In genomic region chr4:136864751-136865470, GRCm38 (mm10) we compare ENCODE assay signal across 11 mouse cellular contexts. TPM values are rescaled to one million over a fixed set of nuclear protein-coding genes. Genes with fewer than 3 reads are reported as not detected.
DNase-seq lines count a peak whose midpoint lies in the region; ATAC-seq and TF ChIP-seq lines count a peak whose summit lies in the region.
"Had no signal": no experiment of that assay in that cellular context is flagged by ENCODE, and none has a peak within 500 bp of the region (broad histone marks: within the 10 kb centered on the region; RNA-seq: fewer than 3 reads in every experiment).

No protein-coding gene starts in this region.

- H3K36me3 ChIP-seq in forebrain, postnatal 0 days (ENCODE audit: insufficient read depth) = no peaks in the 10 kb centered on the region
- no peaks in the 10 kb centered on the region for H3K36me3 ChIP-seq in midbrain, embryonic 11.5 days (ENCODE audit: control insufficient read depth, insufficient read depth, low read length)

- H3K27me3 ChIP-seq in forebrain, postnatal 0 days (ENCODE audit: insufficient read depth, low read length) = no peaks in the 10 kb centered on the region
- H3K27me3 ChIP-seq in midbrain, embryonic 11.5 days (ENCODE audit: control insufficient read depth, insufficient read depth, low read length) = no peaks in the 10 kb centered on the region

- ATAC-seq in forebrain, postnatal 0 days = peak; percentile 42; the same call in 1 of the 2 replicates
- ATAC-seq in midbrain, embryonic 11.5 days (ENCODE audit: low FRiP score) = peak; percentile 78
- no peak for ATAC-seq in monocyte, adult 5-6 weeks (replicated peaks; ENCODE audit: insufficient number of reproducible peaks, low FRiP score, low TSS enrichment, poor library complexity, severe bottlenecking)
- ATAC-seq: CD4-positive, CD25-positive, alpha-beta regulatory T cell, adult 4 months had no signal

- H3K4me3 ChIP-seq in forebrain, postnatal 0 days (ENCODE audit: low read depth, low read length) = no peak overlapping the region
- H3K4me3 ChIP-seq in midbrain, embryonic 11.5 days (ENCODE audit: low read depth, low read length) = no peak overlapping the region

- no peak overlapping the region for H3K27ac ChIP-seq in forebrain, postnatal 0 days (ENCODE audit: low read depth, low read length)
- peak overlapping the region; percentile 97 for H3K27ac ChIP-seq in midbrain, embryonic 11.5 days (ENCODE audit: low read depth, low read length)

- H3K9me3 ChIP-seq in forebrain, postnatal 0 days (ENCODE audit: low read length) = no peaks in the 10 kb centered on the region
- H3K9me3 ChIP-seq in midbrain, embryonic 11.5 days (ENCODE audit: control insufficient read depth, low read length) = no peaks in the 10 kb centered on the region

- peaks cover 7% of the 10 kb centered on the region for H3K4me1 ChIP-seq in forebrain, postnatal 0 days (ENCODE audit: insufficient read depth)
- H3K4me1 ChIP-seq in midbrain, embryonic 11.5 days (ENCODE audit: control insufficient read depth, insufficient read depth, low read length) = peaks cover 60% of the 10 kb centered on the region

- DNase-seq in right cerebral cortex, postnatal 4 days = peak; percentile 53
- no peak for DNase-seq in right cerebral cortex, adult 2 months (ENCODE audit: low spot score in 2 of 2)
- DNase-seq in forebrain, postnatal 0 days = peak; percentile 69
- DNase-seq in midbrain, embryonic 11.5 days (ENCODE audit: low spot score, missing footprints) = peak; percentile 99
- DNase-seq in kidney, adult 9 months = no peak
- DNase-seq in kidney, postnatal 14 days = no peak
- DNase-seq in layer of hippocampus, adult 11-12 months (ENCODE audit: low spot score) = no peak
- DNase-seq: lung, adult 2 months had no signal

- no peak overlapping the region for H3K9ac ChIP-seq in forebrain, postnatal 0 days
- H3K9ac ChIP-seq in midbrain, embryonic 11.5 days (ENCODE audit: low read length) = peak overlapping the region; percentile 55

- no peak for TF ChIP-seq CTCF in forebrain, postnatal 0 days (IDR thresholded peaks at IDR 0.05; ENCODE audit: low read depth)

- H3K4me2 ChIP-seq in forebrain, postnatal 0 days (ENCODE audit: low read depth) = no peak overlapping the region
- H3K4me2 ChIP-seq in midbrain, embryonic 11.5 days = peak overlapping the region; percentile 26

- 6% methylated on average over 15 of the region's 15 CpGs for WGBS in forebrain, postnatal 0 days
- 3% methylated on average over 15 of the region's 15 CpGs for WGBS in midbrain, embryonic 11.5 days

RNA-seq across cellular contexts. Expression of gene C1qb, which starts 21.1 kb away (rescaled TPM):
- 53.9 and 57.1 TPM in 2 replicates for total RNA-seq in forebrain, postnatal 0 days (2014; rRNA removed)
- 67.4 and 78.2 TPM in 2 replicates for polyA plus RNA-seq in forebrain, postnatal 0 days (2015; fragmentation: Nextera tagmentation; extraction: Ambion mirVana)
- 31.5 and 34.7 TPM in 2 replicates for polyA plus RNA-seq in midbrain, embryonic 11.5 days (2014; fragmentation: Nextera tagmentation; extraction: Ambion mirVana)
- 0.87 TPM in 1 of 3 replicates, not detected in the others for total RNA-seq in monocyte, adult 5-6 weeks (2017)
- total RNA-seq: neutrophil, adult 5-6 weeks had no signal

RNA-seq across cellular contexts. Expression of gene C1qc, which starts 28.0 kb away (rescaled TPM):
- 61.9 and 64.6 TPM in 2 replicates for total RNA-seq in forebrain, postnatal 0 days (2014; rRNA removed)
- polyA plus RNA-seq in forebrain, postnatal 0 days (2015; fragmentation: Nextera tagmentation; extraction: Ambion mirVana) = 46.1 and 49.3 TPM in 2 replicates
- 17.7 and 18.9 TPM in 2 replicates for polyA plus RNA-seq in midbrain, embryonic 11.5 days (2014; fragmentation: Nextera tagmentation; extraction: Ambion mirVana)
- not detected in 3 replicates for total RNA-seq in monocyte, adult 5-6 weeks (2017)
- total RNA-seq: neutrophil, adult 5-6 weeks had no signal

RNA-seq across cellular contexts. Expression of gene Ephb2, which starts 29.1 kb away (rescaled TPM):
- 79.9 and 85.6 TPM in 2 replicates for total RNA-seq in forebrain, postnatal 0 days (2014; rRNA removed)
- polyA plus RNA-seq in forebrain, postnatal 0 days (2015; fragmentation: Nextera tagmentation; extraction: Ambion mirVana) = 9.2 and 10.8 TPM in 2 replicates
- 28.8 and 33.7 TPM in 2 replicates for polyA plus RNA-seq in midbrain, embryonic 11.5 days (2014; fragmentation: Nextera tagmentation; extraction: Ambion mirVana)
- 0.10 TPM in 1 of 3 replicates, not detected in the others for total RNA-seq in monocyte, adult 5-6 weeks (2017)
- total RNA-seq: neutrophil, adult 5-6 weeks had no signal
- polyA plus RNA-seq: CD4-positive, CD25-positive, alpha-beta regulatory T cell, adult 4 months had no signal

RNA-seq across cellular contexts. Expression of gene C1qa, which starts 33.7 kb away (rescaled TPM):
- total RNA-seq in forebrain, postnatal 0 days (2014; rRNA removed) = 47.7 and 53.1 TPM in 2 replicates
- polyA plus RNA-seq in forebrain, postnatal 0 days (2015; fragmentation: Nextera tagmentation; extraction: Ambion mirVana) = 42.2 and 43.5 TPM in 2 replicates
- polyA plus RNA-seq in midbrain, embryonic 11.5 days (2014; fragmentation: Nextera tagmentation; extraction: Ambion mirVana) = 14.3 and 15.3 TPM in 2 replicates
- 0.32 TPM in 1 of 3 replicates, not detected in the others for total RNA-seq in monocyte, adult 5-6 weeks (2017)
- total RNA-seq: neutrophil, adult 5-6 weeks had no signal

Comparison
In these comparisons a context has a peak if more than half of its experiments do, and no peak if none do; other contexts are left out.
1. DNase-seq: peak in right cerebral cortex, postnatal 4 days (single experiment), forebrain, postnatal 0 days (single experiment) and midbrain, embryonic 11.5 days (single experiment); none in right cerebral cortex, adult 2 months (0 of 2), kidney, adult 9 months (single experiment), kidney, postnatal 14 days (single experiment) and layer of hippocampus, adult 11-12 months (single experiment).
2. RNA of gene C1qb, which starts 21.1 kb away (total RNA-seq): 53.9 to 57.1 TPM in forebrain, postnatal 0 days; 0.87 TPM in monocyte, adult 5-6 weeks; every median in the first group is over 10 times any median in the second.
3. RNA of gene C1qc, which starts 28.0 kb away (total RNA-seq): 61.9 to 64.6 TPM in forebrain, postnatal 0 days; not detected in monocyte, adult 5-6 weeks; every median in the first group is over 10 times any median in the second.
4. RNA of gene Ephb2, which starts 29.1 kb away (total RNA-seq): 79.9 to 85.6 TPM in forebrain, postnatal 0 days; 0.10 TPM in monocyte, adult 5-6 weeks; every median in the first group is over 10 times any median in the second.